Mouse (Mus musculus) kidney, adult 9 months (tissue): Measurements from ENCODE around the gene Clec4e.
A peak's percentile ranks its signal among the peaks of the same experiment; 100 is the strongest.
"Not testable (repeated sequence)": the region's sequence is repeated elsewhere in the genome, so short reads cannot be mapped to it uniquely, and the experiment has no call there.

Experiments
- DNase-seq: peaks from one replicate; pipeline ENCODE4 v3.0.0; 2022

Clec4e gene

DNA sequence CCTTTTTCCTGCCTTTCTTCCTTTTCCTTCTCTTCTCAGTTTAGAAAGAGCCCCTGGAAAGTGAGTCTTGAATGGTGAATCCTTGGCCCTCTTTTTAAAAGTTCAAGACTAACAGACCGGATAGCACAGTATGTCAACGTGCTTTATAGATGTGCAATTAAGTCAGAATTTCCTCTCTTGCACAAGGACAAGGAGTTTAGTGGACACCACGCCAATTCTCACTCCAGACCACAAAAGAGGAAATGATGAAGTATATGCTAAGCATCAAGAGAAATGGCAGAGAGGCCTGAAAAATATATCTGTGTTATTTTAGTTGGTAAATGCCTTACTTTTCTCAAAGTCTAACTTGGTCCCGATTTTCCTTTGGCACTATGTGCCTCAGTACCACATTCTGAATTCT is at the start of gene Clec4e:
TSS of gene Clec4e (minus strand) at position 118 of the 400 bp plus-strand sequence.
- no peak for DNase-seq

DNA sequence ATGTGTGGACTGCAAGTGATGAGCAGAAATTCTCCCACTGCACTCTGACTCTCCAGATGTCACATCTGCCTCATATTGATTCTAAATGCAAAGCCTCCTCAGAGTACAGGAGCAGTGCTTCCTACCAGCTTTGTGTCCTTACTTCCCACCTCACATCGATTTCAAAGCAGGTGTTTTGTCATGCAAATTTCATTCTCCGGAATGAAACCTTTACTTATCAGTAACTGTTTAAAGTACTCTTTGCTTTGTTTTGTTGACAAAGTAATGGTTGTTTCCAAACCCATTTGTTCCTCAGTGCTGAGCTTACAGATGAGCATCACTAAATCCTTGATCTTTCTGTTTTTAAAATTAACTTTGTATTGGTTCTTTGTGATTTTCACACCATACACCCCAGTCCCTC is 42.8 kb upstream of the Clec4e start:
- no peak for DNase-seq

DNA sequence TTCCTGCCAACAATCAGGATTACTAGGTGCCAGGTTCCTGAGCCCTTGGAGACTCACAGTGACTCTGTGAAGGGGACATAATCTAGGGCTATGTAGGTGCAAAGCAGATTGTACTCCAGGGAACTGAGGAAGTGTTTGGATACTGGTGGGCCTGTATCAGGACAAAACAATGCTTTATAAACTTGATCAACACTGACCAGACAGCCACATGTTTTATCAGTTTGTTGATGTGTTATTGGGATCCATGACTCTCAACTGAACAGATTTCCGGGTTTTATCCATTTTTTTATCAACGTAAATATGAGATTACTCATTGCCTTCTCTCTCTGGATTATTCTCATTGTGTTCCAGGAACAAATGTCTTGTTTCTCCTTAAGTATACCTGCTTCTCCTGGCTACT is 18.4 kb upstream of the Clec4e start, which contains the start of gene Vmn2r19:
TSS of gene Vmn2r19 (plus strand) at position 301 of the 400 bp plus-strand sequence.
- DNase-seq, result no peak

DNA sequence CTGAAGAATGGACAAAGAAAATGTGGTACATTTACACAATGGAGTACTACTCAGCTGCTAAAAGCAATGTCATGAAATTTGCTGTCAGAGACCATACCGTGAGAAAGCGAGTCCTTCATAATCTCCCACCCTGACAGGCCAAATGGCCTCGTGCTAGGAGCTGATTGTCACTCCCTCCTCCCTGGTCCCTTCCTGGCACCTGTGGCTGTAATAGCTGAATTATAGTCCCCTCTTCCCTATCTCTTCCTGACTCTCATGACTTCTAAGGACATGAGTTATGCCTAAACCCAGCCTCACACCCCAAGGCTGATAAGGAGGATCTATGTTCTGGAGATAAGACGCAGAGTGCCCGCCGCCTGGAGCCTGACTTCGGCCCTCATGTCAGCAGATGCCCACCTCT is 16.6 kb upstream of the Clec4e start:
- not testable (repeated sequence) for DNase-seq

DNA sequence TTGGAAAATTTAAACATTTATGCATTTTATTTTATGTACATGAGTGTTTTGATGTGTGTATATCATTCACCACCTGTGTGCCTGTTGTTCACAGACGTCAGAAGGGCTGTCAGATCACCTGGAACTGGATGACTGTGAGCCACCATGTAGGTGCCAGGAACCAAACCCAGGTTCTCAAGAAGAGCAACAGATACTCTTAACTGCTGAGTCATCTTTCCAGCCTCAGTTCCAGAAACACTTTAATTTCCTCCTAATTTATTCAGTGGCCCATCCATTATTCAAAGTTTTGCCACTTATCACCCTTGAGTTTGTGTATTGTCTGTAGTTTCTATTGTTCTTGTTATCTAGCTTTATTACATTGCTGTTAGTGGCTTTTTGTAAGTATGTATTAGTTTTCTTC is 7.0 kb upstream of the Clec4e start:
- no peak for DNase-seq

DNA sequence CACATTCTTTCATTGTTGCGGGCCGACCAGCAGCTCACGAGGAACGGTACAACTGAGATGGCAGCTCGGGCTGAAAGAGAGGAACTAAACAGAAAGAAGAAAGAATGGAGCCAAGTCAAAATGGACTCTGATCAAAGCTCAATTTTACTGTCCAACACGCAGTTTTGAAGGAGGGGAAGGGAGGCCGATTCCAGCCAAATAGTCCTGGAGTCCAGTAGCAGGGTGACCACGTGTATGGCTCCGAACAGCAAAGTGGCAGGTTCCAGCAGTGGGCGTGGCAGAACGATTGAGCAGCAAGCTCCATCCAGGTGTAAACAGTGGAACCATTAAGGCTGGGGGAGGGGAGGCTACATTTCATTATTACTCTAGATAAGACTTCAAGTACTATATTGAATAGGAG is 3.8 kb upstream of the Clec4e start:
- DNase-seq, result not testable (repeated sequence)

DNA sequence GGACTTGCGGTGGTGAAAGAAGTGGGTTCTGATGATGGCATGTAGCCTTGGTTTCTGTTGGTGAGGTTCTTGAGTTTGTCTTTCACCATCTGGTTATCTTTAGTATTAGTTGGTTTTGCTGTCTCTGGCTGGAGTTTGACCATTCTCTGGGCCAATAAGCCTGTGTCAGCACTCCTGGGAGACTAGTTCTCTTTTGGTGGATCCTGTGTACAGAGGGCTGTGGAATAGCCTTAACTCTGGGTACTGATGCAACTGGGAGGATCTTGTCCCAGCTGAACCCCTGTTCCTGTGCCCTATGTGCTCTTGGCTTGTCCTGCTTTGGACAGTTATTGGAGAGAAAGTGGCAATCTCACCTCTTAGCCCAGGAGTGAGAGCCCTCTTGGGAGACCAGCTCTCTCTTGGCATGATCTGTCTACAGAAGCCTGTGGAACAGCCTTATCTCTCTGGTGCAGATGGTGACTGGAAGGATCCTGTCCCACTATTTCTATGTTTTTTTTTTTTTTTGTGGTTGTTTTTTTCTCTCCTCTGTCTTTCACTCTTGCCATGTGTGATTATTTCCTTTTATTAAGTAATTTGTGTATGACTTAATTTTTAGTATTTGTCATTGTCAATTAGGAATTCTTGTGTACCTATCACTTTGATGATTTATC is 3.2 kb upstream of the Clec4e start:
- no peak for DNase-seq

DNA sequence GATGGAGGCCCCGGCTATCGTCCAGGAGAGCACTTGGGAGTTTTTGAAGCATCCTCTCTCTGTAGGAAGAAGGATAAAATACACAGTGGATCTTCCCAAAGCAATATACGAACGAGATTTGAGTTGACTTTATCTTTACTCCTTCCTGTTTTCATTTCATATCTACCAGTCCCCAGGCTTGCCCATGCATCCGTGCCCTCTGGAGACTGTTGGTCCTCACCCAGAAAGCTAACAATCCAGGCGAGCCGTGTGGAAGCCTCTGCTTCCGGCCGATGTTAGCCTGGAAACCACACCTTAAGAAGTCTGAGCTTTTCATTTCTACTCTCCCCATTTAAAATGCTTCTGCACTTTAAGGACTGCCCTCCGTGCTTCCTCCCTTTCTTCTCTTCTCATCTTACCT is 739 bp downstream of the Clec4e start:
- DNase-seq, result no peak

DNA sequence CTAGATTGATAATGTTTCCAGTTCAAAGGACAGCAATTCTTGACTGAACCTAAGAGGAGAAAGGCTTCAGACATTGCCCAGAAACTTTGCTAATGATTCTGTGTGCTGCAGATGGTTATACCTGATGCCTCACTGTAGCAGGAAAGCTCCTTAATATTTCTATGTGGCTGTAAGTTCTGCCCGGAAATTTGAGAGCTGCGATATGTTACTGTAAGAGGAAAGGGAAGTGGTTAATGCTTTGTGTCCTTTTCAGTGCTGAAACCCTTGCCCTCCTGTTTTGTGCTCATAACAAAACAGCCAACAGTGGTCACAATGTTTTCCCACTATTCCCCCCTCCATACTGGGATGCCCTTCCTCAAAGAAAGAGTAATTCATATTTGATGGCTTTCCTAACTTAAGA is 3.4 kb downstream of the Clec4e start:
- no peak for DNase-seq

DNA sequence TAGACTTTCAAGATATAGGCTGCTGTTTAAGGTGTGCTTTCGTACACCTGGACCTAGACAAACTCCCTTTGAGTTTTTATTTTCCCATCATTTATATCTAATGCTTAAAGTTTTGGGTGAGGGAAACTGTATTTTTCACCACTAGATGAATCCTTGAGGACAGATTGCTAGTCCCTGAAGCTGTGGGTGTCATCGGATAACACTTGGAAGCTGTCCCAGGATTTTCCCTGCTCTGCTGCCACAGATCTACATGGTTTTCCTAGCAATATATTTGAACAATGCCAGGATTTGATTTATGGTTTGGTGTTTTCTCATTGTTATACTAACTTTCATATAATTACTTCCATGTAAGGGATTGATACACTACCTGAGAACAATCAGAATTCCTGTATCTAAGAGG is 10.2 kb downstream of the Clec4e start:
- no peak for DNase-seq

DNA sequence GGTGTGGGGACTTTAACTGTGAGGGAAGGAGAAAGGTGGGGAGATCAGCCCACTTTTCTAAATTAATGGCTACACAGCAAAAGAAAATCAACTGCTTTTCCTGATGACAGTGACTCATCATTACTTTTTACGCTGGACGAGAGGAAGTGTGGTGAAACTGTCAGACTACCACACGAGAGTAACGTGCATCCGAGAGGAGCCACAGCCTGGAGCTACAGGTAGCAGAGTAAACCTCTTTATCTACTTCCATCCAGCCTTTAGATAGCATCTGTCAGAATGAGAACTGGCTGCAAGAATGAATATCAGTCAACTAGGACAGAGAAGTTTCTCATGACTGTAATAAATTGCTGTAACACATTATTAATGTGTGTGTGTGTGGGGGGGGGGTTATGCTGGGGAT is 22.7 kb downstream of the Clec4e start:
- DNase-seq, result no peak

DNA sequence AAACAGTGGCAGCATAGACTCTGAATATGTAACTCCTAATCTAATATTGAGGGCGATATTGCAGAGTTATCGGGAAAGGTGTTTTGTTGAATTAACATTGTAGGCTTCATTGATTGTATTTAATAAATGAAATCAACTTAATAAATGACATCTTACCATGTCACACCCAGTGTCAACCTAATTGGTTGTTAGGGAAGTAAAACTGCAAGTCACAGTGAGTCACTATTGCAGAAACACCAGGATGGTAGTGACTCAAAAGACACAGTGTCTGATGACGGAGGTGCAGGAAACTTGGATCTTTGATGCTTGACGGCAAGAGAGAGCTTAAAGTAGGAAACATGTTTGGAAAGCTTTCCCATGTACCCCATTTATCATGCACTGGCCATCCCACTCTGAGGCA is 23.9 kb downstream of the Clec4e start:
- DNase-seq, result no peak

DNA sequence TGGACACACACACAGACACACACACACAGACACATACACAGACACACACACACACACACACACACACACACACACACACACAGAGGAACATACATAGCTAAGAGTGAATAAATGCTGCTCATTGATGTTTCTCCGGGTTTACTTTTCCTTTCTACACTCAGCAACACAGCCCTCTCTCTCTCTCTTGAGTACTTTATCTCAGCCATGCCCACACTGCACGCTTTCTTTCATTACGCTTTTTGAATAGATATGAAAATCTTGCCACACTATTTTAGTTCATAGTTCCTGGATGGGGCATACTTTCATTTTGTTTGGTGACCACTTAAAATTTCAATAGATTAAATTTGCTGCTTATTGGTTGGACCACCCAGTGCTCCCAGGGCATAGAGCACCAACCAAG is 25.5 kb downstream of the Clec4e start:
- no peak for DNase-seq

DNA sequence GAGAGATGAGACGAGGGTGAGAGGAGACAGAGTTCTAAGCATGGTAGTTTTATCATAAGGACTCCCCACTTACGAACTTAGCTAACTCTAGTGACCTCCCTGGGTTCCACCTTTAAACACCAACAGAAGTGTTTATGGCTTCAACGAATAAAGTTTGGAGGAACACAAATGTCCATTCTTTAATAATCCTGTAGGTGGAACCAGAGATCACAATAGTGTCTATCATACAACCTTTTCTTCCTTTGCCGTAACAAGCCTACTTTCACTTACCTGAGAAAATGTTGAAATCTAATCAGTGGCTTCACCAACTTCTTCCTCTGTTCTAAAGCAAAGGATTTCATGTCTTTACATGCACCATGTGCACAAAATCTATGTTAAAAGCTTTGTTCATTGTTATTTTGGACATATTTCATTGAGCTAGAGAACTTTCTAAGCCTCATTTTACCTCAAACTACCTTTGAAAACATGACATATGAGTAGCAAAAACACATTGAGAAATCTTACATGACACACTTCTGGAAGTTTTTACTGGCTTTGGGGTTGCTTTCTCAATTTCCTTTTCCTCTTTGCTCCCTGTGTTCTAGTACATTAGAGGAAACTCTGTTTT is 28.0 kb downstream of the Clec4e start, which contains the start of gene Clec4d:
TSS of gene Clec4d (plus strand) at position 557 of the 607 bp plus-strand sequence.
- DNase-seq, result peak; percentile 5

DNA sequence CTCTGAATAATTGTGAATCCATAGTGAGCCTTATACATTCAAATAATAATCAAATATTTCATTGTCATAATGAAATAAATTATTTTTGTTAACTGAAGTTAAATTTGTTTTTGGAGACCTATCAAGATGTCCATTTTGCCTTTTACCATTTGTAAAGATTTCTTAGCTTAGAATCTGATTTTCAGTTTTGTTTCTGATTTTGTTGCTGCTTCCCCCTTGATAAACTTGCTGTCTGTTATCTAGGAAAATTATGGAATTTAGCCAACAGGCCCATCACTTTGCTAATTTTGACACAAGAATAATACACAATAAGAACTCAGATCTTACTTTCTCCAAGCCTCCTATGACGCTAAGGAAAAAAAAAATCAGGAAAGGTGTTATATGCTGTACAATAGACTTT is 28.8 kb downstream of the Clec4e start:
- no peak for DNase-seq

DNA sequence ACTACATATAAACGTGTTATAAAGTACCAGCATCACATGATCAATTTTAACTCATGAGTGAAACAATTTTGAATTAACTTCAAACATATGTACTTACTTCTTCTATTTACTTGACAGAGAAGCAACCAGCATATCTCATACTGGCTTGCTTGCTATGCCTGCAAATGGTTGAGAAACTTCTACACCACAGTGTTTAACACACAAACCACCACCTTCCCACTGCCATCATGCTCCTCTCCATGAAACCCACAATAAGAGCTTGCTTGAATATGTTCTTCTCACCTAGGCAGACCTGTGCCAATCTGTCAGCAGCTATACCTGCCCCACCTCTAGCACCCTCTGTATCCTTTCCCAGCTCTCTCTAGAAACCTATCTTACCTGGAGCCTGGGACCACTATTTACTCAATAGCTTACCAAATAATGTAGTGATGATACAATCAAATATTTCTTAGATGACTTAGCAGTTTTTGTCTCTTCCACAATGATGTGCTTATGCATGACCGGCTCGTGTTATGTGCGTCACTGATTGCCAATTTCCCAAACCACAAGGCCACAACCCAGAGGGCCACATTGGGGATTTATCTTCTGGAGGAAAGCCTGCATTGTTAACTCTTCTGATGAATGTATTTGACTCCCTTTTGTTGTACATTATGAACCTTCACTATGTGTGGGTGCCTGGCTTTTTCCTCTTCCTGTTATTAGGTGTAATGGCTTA is 29.6 kb downstream of the Clec4e start:
- DNase-seq, result no peak

DNA sequence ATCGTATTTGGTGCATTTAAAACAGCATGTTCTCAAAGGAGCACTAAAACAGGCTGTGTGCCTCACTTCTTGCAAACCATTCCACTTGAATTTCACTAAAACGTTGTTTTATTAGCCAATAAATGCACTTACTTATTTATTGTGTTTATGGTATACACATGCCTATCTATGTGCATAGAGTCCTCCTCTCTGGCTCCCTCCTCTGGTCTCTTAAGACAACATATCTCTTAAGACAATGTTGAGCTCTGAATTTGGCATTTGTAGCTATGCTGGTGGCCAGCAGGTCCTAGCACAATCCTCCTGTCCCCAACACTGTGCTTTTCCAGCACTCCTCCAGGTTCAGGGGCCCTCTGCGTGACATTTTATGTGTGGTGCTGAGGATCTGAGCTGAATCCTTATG is 30.7 kb downstream of the Clec4e start:
- DNase-seq, result no peak

DNA sequence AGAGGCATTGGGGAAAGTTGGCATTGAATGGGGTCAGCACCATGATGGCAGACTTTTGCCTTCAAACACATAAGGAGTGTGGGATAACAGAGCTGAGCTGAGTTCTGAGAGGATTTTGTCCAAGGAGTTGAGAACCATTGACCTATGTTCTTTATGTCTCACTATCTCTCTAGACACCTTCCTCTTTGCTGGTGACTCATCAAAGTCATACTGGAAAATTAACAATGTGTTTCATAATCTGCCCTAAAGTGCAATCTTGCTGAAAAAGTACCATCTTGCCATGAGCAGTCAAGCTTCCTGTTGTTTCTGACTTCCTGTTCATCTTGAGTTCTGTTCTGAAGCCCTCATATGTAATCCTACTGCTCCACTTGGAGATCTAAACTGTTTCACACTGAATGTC is 36.9 kb downstream of the Clec4e start:
- DNase-seq, result no peak

DNA sequence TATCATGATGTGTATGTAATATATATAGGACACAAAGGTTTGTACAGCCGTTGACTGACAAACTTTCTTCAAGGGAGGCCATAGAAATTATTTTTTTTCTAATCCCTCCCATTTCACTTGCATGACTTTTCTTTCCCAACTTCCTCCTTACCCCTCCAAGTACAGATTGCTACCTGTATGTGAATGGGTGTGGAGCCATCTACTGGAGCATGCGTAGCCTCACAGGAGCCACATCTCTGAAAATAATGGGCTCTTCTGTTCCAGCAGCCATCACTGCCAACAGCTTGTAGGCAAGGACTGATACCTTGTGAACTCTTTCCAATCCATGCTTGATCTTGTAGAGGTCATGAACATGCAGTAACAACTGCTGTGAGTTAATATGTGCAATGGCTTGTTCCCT is 40.8 kb downstream of the Clec4e start:
- DNase-seq, result not testable (repeated sequence)

DNA sequence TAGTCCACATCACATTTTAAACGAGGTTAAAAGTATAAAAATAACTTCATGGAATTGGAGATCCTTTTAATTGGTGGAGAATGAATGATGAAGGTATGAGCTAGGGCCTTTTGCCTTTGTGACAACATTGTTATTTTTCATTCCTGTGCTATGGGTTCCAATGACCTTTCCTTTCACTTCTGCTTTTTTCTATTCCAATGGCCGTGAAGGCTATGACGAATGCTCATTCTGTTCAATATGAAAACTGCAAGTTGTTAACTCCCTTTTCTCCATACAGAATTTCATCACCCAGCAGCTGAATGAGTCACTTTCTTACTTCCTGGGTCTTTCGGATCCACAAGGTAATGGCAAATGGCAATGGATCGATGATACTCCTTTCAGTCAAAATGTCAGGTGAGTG is 45.5 kb downstream of the Clec4e start:
- no peak for DNase-seq

DNA sequence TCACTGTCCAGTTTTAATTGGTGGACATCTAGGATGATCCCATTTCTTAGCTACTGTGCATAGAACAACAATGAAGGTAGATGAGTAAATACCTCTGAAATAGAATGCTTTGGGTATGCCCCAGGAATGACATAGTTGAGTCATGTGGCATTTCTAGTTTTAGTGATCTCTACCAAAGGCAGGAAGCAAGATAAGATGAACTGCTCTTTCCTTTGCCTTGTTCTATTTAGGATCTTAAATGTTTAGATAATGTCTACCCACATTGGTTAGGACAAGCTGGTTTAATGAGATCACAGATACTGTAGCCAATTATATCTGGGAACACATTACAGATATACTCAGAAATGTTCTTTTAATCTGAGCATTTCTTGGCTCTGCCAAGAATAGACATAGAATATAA is 52.1 kb downstream of the Clec4e start:
- no peak for DNase-seq
